Comparison of ENCODE assay signal across 21 mouse cellular contexts in the genomic region with DNA sequence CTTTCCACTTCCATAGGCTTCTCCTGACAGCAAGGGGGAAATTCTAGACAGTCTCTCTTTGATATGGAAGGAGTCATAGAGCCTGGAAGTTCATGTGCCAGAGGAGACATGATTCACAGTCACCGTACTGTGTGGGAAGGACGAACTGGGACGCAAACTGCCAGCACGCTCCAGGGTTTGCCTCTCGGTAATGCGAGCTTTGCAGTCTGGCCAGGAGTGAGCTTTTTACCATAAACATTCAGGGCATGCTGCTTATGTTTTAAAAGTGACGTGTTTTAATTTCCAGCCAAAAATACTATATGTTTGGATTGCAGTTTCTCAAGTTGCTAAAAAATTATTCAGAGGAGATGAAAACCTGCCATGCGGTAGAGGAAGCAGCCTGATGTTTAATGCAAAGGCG.
DNase-seq lines count a peak whose midpoint lies in the region; ATAC-seq and TF ChIP-seq lines count a peak whose summit lies in the region.
"Had no signal": no experiment of that assay in that cellular context is flagged by ENCODE, and none has a peak within 500 bp of the region (broad histone marks: within the 10 kb centered on the region; RNA-seq: fewer than 3 reads in every experiment).

No protein-coding gene starts in this region.

- no peaks in the 10 kb centered on the region for H3K4me1 ChIP-seq in liver, embryonic 12.5 days
- no peaks in the 10 kb centered on the region for H3K4me1 ChIP-seq in midbrain, postnatal 0 days (ENCODE audit: insufficient read depth, low read length)
- H3K4me1 ChIP-seq: embryonic facial prominence, embryonic 15.5 days; heart, embryonic 13.5 days; hindbrain, embryonic 15.5 days; intestine, embryonic 15.5 days; limb, embryonic 15.5 days; neural tube, embryonic 15.5 days had no signal

- H3K36me3 ChIP-seq in liver, embryonic 12.5 days, result no peaks in the 10 kb centered on the region
- H3K36me3 ChIP-seq in midbrain, postnatal 0 days (ENCODE audit: insufficient read depth, low read length), result no peaks in the 10 kb centered on the region
- H3K36me3 ChIP-seq: embryonic facial prominence, embryonic 15.5 days; heart, embryonic 13.5 days; hindbrain, embryonic 15.5 days; intestine, embryonic 15.5 days; limb, embryonic 15.5 days; neural tube, embryonic 15.5 days had no signal

- H3K27ac ChIP-seq in liver, embryonic 12.5 days, result no peak overlapping the region
- no peak overlapping the region for H3K27ac ChIP-seq in midbrain, postnatal 0 days (ENCODE audit: low read depth, low read length)
- H3K27ac ChIP-seq: embryonic facial prominence, embryonic 15.5 days; heart, embryonic 13.5 days; hindbrain, embryonic 15.5 days; intestine, embryonic 15.5 days; limb, embryonic 15.5 days; neural tube, embryonic 15.5 days had no signal

- H3K9ac ChIP-seq in liver, embryonic 12.5 days, result no peak overlapping the region
- no peak overlapping the region for H3K9ac ChIP-seq in midbrain, postnatal 0 days (replicated peaks; ENCODE audit: low read length, poor library complexity, severe bottlenecking)
- H3K9ac ChIP-seq: embryonic facial prominence, embryonic 15.5 days; heart, embryonic 13.5 days; hindbrain, embryonic 15.5 days; intestine, embryonic 15.5 days; limb, embryonic 15.5 days; neural tube, embryonic 15.5 days had no signal

- 79% methylated on average over 9 of the region's 9 CpGs for WGBS in liver, embryonic 12.5 days (ENCODE audit: insufficient replicate concordance)
- 77% methylated on average over 9 of the region's 9 CpGs for WGBS in midbrain, postnatal 0 days

- H3K27me3 ChIP-seq in liver, embryonic 12.5 days (replicated peaks), result no peaks in the 10 kb centered on the region
- H3K27me3 ChIP-seq in midbrain, postnatal 0 days (ENCODE audit: insufficient read depth, low read length), result no peaks in the 10 kb centered on the region
- H3K27me3 ChIP-seq: embryonic facial prominence, embryonic 15.5 days; heart, embryonic 13.5 days; hindbrain, embryonic 15.5 days; intestine, embryonic 15.5 days; limb, embryonic 15.5 days had no signal

- no peak overlapping the region for H3K4me2 ChIP-seq in liver, embryonic 12.5 days
- no peak overlapping the region for H3K4me2 ChIP-seq in midbrain, postnatal 0 days (ENCODE audit: low read depth, low read length, poor library complexity, severe bottlenecking)
- H3K4me2 ChIP-seq: embryonic facial prominence, embryonic 15.5 days; heart, embryonic 13.5 days; hindbrain, embryonic 15.5 days; intestine, embryonic 15.5 days; limb, embryonic 15.5 days; neural tube, embryonic 15.5 days had no signal

- no peak for ATAC-seq in liver, embryonic 12.5 days
- ATAC-seq in midbrain, postnatal 0 days (ENCODE audit: low FRiP score), result no peak
- ATAC-seq: intestine, embryonic 15.5 days had no signal

- no peaks in the 10 kb centered on the region for H3K9me3 ChIP-seq in liver, embryonic 12.5 days (replicated peaks)
- no peaks in the 10 kb centered on the region for H3K9me3 ChIP-seq in midbrain, postnatal 0 days (ENCODE audit: low read length)
- H3K9me3 ChIP-seq: embryonic facial prominence, embryonic 15.5 days; heart, embryonic 13.5 days; hindbrain, embryonic 15.5 days; intestine, embryonic 15.5 days; limb, embryonic 15.5 days; neural tube, embryonic 15.5 days had no signal

- peak; percentile 27 for DNase-seq in layer of hippocampus, adult 11-12 months (ENCODE audit: low spot score)
- no peak for DNase-seq in layer of hippocampus, postnatal 14 days (ENCODE audit: low spot score in 2 of 2)
- DNase-seq in brain, adult 2 months (ENCODE audit: low read depth, low spot score), result peak; percentile 78
- DNase-seq in frontal cortex, adult 2 months (ENCODE audit: extremely low spot score in 1 of 2, low spot score in 1 of 2), result peak; percentile 36 to 65
- peak; percentile 59 to 67 for DNase-seq in left cerebral cortex, postnatal 36 days (ENCODE audit: low spot score in 2 of 2)
- no peak for DNase-seq in neural tube, embryonic 10.5 days (ENCODE audit: extremely low spot score, low spot score)
- no peak for DNase-seq in midbrain, postnatal 0 days (ENCODE audit: low spot score)
- DNase-seq: cerebellum, postnatal 10 days; heart, postnatal 36 days; kidney, adult 9 months; kidney, postnatal 25 days; midbrain, embryonic 14.5 days had no signal

- TF ChIP-seq CTCF in midbrain, postnatal 0 days (IDR thresholded peaks at IDR 0.05), result no peak

- H3K4me3 ChIP-seq in liver, embryonic 12.5 days, result no peak overlapping the region
- H3K4me3 ChIP-seq in midbrain, postnatal 0 days (ENCODE audit: low read depth, low read length), result no peak overlapping the region
- H3K4me3 ChIP-seq: embryonic facial prominence, embryonic 15.5 days; heart, embryonic 13.5 days; hindbrain, embryonic 15.5 days; intestine, embryonic 15.5 days; limb, embryonic 15.5 days; megakaryocyte, embryonic 14.5 days; myocyte; neural tube, embryonic 15.5 days had no signal

- intact Hi-C loops in left cerebral cortex, postnatal 36 days (cut with DNase I), result no loop called here

Comparison
In these comparisons a context has a peak if more than half of its experiments do, and no peak if none do; other contexts are left out.
1. DNase-seq: peak in layer of hippocampus, adult 11-12 months (single experiment), brain, adult 2 months (single experiment), frontal cortex, adult 2 months (2 of 2) and left cerebral cortex, postnatal 36 days (2 of 2); none in layer of hippocampus, postnatal 14 days (0 of 2), neural tube, embryonic 10.5 days (single experiment) and midbrain, postnatal 0 days (single experiment).